Mouse (Mus musculus): ENCODE results near the gene Nkx2-1.

GRCm38 (mm10) chr12:56535411-56536173 is 1.1 kb downstream of the Nkx2-1 start:
- TF ChIP-seq ZC3H11A (IDR thresholded peaks at IDR 0.05; ENCODE audit: borderline replicate concordance, low read depth, low read length): no peak
- no peak for TF ChIP-seq CHD2 (IDR thresholded peaks at IDR 0.05; ENCODE audit: low read depth, low read length)
- no peak for TF ChIP-seq HCFC1 (IDR thresholded peaks at IDR 0.05; ENCODE audit: borderline replicate concordance, insufficient read depth, low read length)
- no peak for TF ChIP-seq ZNF384 (IDR thresholded peaks at IDR 0.05; ENCODE audit: low read depth, low read length)

Data from ES-E14 (cell line).